Mouse (Mus musculus): Measurements from ENCODE around the gene Insr. TPM values are rescaled to one million over a fixed set of nuclear protein-coding genes. Genes with fewer than 3 reads are reported as not detected.

Gene Insr
- 44.5 and 45.3 TPM in 2 replicates for polyA plus RNA-seq (2015; fragmentation: Nextera tagmentation; extraction: Ambion mirVana)

DNA sequence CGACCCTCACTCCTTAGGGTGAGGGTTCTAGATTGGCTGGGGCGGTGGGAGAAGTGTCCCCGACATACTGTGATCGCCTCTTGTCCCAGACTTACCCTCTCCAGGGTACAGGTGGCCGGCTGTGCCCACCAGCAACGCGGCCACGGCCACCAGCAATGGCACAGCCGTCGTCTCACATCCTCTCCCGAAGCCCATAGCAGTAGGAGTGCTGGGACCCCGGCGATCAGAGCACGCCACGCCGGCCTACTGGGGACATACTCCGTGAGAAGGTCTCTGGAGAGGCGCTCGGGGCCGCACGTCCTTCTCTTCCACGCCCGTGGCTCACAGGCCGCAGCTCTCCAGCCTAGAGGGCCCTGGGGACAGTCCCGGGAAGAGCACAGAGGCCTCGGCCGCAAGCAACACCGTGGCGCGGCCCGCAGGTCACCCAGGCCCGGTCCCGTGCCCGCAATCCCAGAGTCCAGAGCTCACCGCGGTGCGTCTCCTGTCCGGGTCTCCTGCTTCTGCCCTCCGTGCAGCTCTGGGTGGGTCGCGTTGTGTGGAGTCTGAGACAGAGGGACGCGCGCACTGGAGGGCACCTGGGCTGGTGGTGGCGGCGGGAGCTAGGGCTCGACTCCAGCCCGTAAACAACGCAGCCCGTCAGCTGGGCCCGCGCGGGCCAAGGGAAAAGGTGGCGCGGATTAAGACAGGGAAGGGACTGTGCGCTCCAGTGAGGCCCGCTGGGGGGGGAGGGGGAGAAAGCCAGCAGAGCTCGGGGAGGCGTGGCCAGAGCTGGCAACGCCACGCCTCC is at the start of gene Insr:
TSS of gene Insr (minus strand) at position 684 of the 787 bp plus-strand sequence.

Small RNA genes lying within 50 kb of the gene (microRNA-seq; reads per million reads assigned to microRNA genes)
- 0 reads per million in 2 experiments for gene Gm25775

Other genes starting within 250 kb of the Insr start
- gene A430078G23Rik, start 73.8 kb upstream of the Insr start, polyA plus RNA-seq (2015; fragmentation: Nextera tagmentation; extraction: Ambion mirVana), result not detected in 2 replicates
- gene Arhgef18, start 113.4 kb upstream of the Insr start, polyA plus RNA-seq (2015; fragmentation: Nextera tagmentation; extraction: Ambion mirVana), result 2.6 and 3.1 TPM in 2 replicates
- gene Pex11g, start 188.1 kb upstream of the Insr start, polyA plus RNA-seq (2015; fragmentation: Nextera tagmentation; extraction: Ambion mirVana), result 4.9 and 7.0 TPM in 2 replicates
- gene Tex45, start 191.2 kb upstream of the Insr start, polyA plus RNA-seq (2015; fragmentation: Nextera tagmentation; extraction: Ambion mirVana), result not detected in 2 replicates
- gene Zfp358, start 213.5 kb upstream of the Insr start, polyA plus RNA-seq (2015; fragmentation: Nextera tagmentation; extraction: Ambion mirVana), result 23.2 and 25.1 TPM in 2 replicates
- gene Mcoln1, start 220.8 kb upstream of the Insr start, polyA plus RNA-seq (2015; fragmentation: Nextera tagmentation; extraction: Ambion mirVana), result 26.1 and 28.2 TPM in 2 replicates
- 8.8 and 9.3 TPM in 2 replicates for gene Pnpla6, start 235.8 kb upstream of the Insr start, polyA plus RNA-seq (2015; fragmentation: Nextera tagmentation; extraction: Ambion mirVana)